Mouse (Mus musculus) stomach, postnatal 0 days (tissue): ENCODE results near the gene Col24a1. TPM values are rescaled to one million over a fixed set of nuclear protein-coding genes. Genes with fewer than 3 reads are reported as not detected.

Source experiments
- ATAC-seq: fragments of 200-750 bp; cut with Nextera tagmentation; 2 replicates; pipeline ENCODE4 v1.8.0; 2017; ENCODE audit not compliant: low FRiP score, low TSS enrichment
- DNase-seq: peaks from one replicate; pipeline ENCODE4 v3.0.0-alpha.2; 2016; ENCODE audit warnings: low spot score
- H3K27ac ChIP-seq: fragments of 300-500 bp; sonication (generic); replicated peaks from 2 replicates; pipeline ENCODE4 v1.5.1; 2014; ENCODE audit warnings: mild to moderate bottlenecking, control low read depth
- H3K27me3 ChIP-seq: fragments of 300-500 bp; sonication (generic); 2 replicates; pipeline ENCODE4 v1.6.1; 2014; ENCODE audit warnings: low read length; ENCODE audit not compliant: control insufficient read depth, insufficient read depth
- H3K36me3 ChIP-seq: fragments of 300-500 bp; sonication (generic); 2 replicates; pipeline ENCODE4 v1.6.1; 2014; ENCODE audit warnings: low read length, mixed read lengths; ENCODE audit not compliant: control insufficient read depth, insufficient read depth
- H3K4me1 ChIP-seq: fragments of 300-500 bp; sonication (generic); replicated peaks from 2 replicates; pipeline ENCODE4 v1.6.1; 2014; ENCODE audit warnings: antibody characterized with exemption; ENCODE audit not compliant: control insufficient read depth, insufficient read depth
- H3K4me2 ChIP-seq: fragments of 300-500 bp; sonication (generic); replicated peaks from 2 replicates; pipeline ENCODE4 v1.6.1; 2014; ENCODE audit warnings: low read depth, mild to moderate bottlenecking, control low read depth, moderate library complexity
- H3K4me3 ChIP-seq: fragments of 300-500 bp; sonication (generic); 2 replicates; pipeline ENCODE4 v1.5.1; 2014; ENCODE audit warnings: low read depth, low read length, control low read depth
- H3K9ac ChIP-seq: fragments of 300-500 bp; sonication (generic); 2 replicates; pipeline ENCODE4 v1.6.1; 2014; ENCODE audit warnings: mild to moderate bottlenecking, low read length, control low read depth, mixed read lengths
- H3K9me3 ChIP-seq: fragments of 300-500 bp; sonication (generic); 2 replicates; pipeline ENCODE4 v1.6.1; 2016; ENCODE audit warnings: low read length; ENCODE audit not compliant: control insufficient read depth
- CTCF ChIP-seq: IDR thresholded peaks from 2 replicates; pipeline ENCODE4 v1.5.1; 2016; ENCODE audit warnings: antibody characterized with exemption, low read depth, mild to moderate bottlenecking, moderate library complexity
- EP300 ChIP-seq: optimal IDR thresholded peaks from 2 replicates; pipeline ENCODE3; 2016; ENCODE audit warnings: antibody characterized with exemption
- WGBS: fragments of 180-500 bp; shearing (Covaris S2); extraction: QIAGEN DNeasy Blood & Tissue Kit; methylation state at CpG from one replicate; pipeline ENCODE4 v1.1.7; 2014; 5-methylcytosine and 5-hydroxymethylcytosine counted together
- polyA plus RNA-seq: library from polyadenylated mRNA; unstranded; fragments of >200 nt; fragmentation: Nextera tagmentation; extraction: Ambion mirVana; gene quantifications from 2 replicates; pipeline ENCODE4 v1.2.1, GENCODE M21; 2015

Col24a1 gene
- polyA plus RNA-seq, 1 experiment from 2014 or later: 0.89 TPM

GRCm38 (mm10) chr3:145576482-145576822 lies 284.2 kb downstream of the Col24a1 start:
- no peaks in the 10 kb centered on the region for H3K9me3 ChIP-seq
- H3K36me3 ChIP-seq: peaks cover 6% of the 10 kb centered on the region; the same call in 1 of the 2 replicates
- peak overlapping the region; percentile 36; the same call in 1 of the 2 replicates for H3K27ac ChIP-seq
- H3K4me1 ChIP-seq: peaks cover 3% of the 10 kb centered on the region
- no peak for DNase-seq
- TF ChIP-seq EP300: no peak
- no peak for TF ChIP-seq CTCF
- peak overlapping the region; percentile 75 for H3K4me3 ChIP-seq
- WGBS: under 1% methylated on average over 11 of the region's 11 CpGs
- ATAC-seq: no peak; the same call in 1 of the 2 replicates
- H3K9ac ChIP-seq: peak overlapping the region; percentile 64
- no peaks in the 10 kb centered on the region for H3K27me3 ChIP-seq
- peak overlapping the region; percentile 77 for H3K4me2 ChIP-seq

- Histone ChIP-seq H3K4me2 (peak overlapping the region; percentile 77), H3K36me3 (peaks cover 6% of the 10 kb centered on the region; the same call in 1 of the 2 replicates), H3K27ac (no peak overlapping the region), H3K27me3 (no peaks in the 10 kb centered on the region), H3K9me3 (no peaks in the 10 kb centered on the region), H3K9ac (peak overlapping the region; percentile 64), H3K4me3 (peak overlapping the region; percentile 75), H3K4me1 (peaks cover 3% of the 10 kb centered on the region)
- DNase-seq (no peak), ATAC-seq (peak; percentile 48; the same call in 1 of the 2 replicates)
- TF ChIP-seq EP300 (no peak), CTCF (no peak)
- WGBS: 26% methylated on average over 15 of the region's 15 CpGs
Observed at GRCm38 (mm10) chr3:145576876-145577275, 284.6 kb downstream of the Col24a1 start.

- WGBS: 79% methylated on average over 4 of the region's 4 CpGs
- Histone ChIP-seq H3K9me3 (no peaks in the 10 kb centered on the region), H3K9ac (no peak overlapping the region), H3K4me3 (no peak overlapping the region), H3K36me3 (peaks cover 17% of the 10 kb centered on the region), H3K4me1 (no peaks in the 10 kb centered on the region), H3K27me3 (no peaks in the 10 kb centered on the region), H3K4me2 (no peak overlapping the region), H3K27ac (no peak overlapping the region)
- TF ChIP-seq CTCF (no peak), EP300 (no peak)
- DNase-seq: no peak
- ATAC-seq: no peak
Observed at GRCm38 (mm10) chr3:145583043-145583442, 290.8 kb downstream of the Col24a1 start.

- DNase-seq: no peak
- no peak overlapping the region for H3K4me2 ChIP-seq
- H3K9ac ChIP-seq: no peak overlapping the region
- TF ChIP-seq CTCF: peak; percentile 73
- no peak for TF ChIP-seq EP300
- H3K9me3 ChIP-seq: no peaks in the 10 kb centered on the region
- no peaks in the 10 kb centered on the region for H3K27me3 ChIP-seq
- peaks cover 17% of the 10 kb centered on the region for H3K36me3 ChIP-seq
- ATAC-seq: no peak
- no peak overlapping the region for H3K27ac ChIP-seq
- H3K4me3 ChIP-seq: no peak overlapping the region
- no peaks in the 10 kb centered on the region for H3K4me1 ChIP-seq
- WGBS: 41% methylated on average over 3 of the region's 3 CpGs
Observed at GRCm38 (mm10) chr3:145583522-145584200, 291.4 kb downstream of the Col24a1 start.

GRCm38 (mm10) chr3:145590562-145590961 lies 298.3 kb downstream of the Col24a1 start:
- no peak for TF ChIP-seq CTCF
- no peak for TF ChIP-seq EP300
- no peak overlapping the region for H3K9ac ChIP-seq
- no peak overlapping the region for H3K27ac ChIP-seq
- no peak overlapping the region for H3K4me3 ChIP-seq
- DNase-seq (no peak), ATAC-seq (no peak; the same call in 1 of the 2 replicates)
- peaks cover 15% of the 10 kb centered on the region for H3K36me3 ChIP-seq
- no peaks in the 10 kb centered on the region for H3K9me3 ChIP-seq
- no peaks in the 10 kb centered on the region for H3K4me1 ChIP-seq
- H3K27me3 ChIP-seq: no peaks in the 10 kb centered on the region
- no peak overlapping the region for H3K4me2 ChIP-seq
- 78% methylated on average over 4 of the region's 4 CpGs for WGBS

GRCm38 (mm10) chr3:145591841-145592542 lies 299.7 kb downstream of the Col24a1 start:
- no peaks in the 10 kb centered on the region for H3K27me3 ChIP-seq
- ATAC-seq (0 out of 2 replicates have a peak, but pooled peaks have one; percentile 15), DNase-seq (no peak)
- no peak overlapping the region for H3K4me2 ChIP-seq
- no peak overlapping the region for H3K9ac ChIP-seq
- WGBS: 85% methylated on average over 6 of the region's 6 CpGs
- H3K4me1 ChIP-seq: no peaks in the 10 kb centered on the region
- no peaks in the 10 kb centered on the region for H3K9me3 ChIP-seq
- no peak for TF ChIP-seq EP300
- peaks cover 10% of the 10 kb centered on the region for H3K36me3 ChIP-seq
- no peak overlapping the region for H3K27ac ChIP-seq
- H3K4me3 ChIP-seq: no peak overlapping the region
